Mouse (Mus musculus): ENCODE measurements at regions not wholly inside any gene's neighbourhood (a gene's known extent, or its start where the extent isn't known, plus 50 kb on each side); places are given as distances from the start of the nearest gene placed in this dataset.

DNA sequence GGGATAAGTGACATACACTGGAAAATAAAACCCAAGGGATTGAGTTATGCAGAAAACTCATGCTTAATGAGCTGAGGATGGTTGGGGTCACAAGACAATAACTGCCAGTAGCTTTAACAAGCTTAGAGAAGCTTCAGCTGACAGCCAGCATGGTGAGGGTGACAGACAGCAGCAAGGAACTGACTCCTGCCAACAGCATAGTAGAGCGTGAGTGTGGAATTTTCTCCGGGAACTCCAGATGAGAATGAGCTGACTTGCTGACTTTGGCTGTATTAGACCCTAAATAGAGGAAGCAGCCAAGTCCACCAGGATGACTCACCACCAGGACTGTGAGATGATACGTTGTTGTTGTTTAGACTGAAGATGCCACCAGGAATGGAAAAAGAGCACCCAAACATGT, 788.2 kb downstream of the Adgrl2 start:
- H3K4me1 ChIP-seq (ENCODE audit: control insufficient read depth, insufficient read depth, low read length) = no peaks in the 10 kb centered on the region
- no peaks in the 10 kb centered on the region for H3K9me3 ChIP-seq (replicated peaks; ENCODE audit: control insufficient read depth, low read length)
- H3K27me3 ChIP-seq (ENCODE audit: control insufficient read depth, insufficient read depth, low read length) = no peaks in the 10 kb centered on the region
- H3K4me2 ChIP-seq (ENCODE audit: low read depth, low read length) = no peak overlapping the region
- no peak overlapping the region for H3K27ac ChIP-seq (ENCODE audit: low read length)
- H3K4me3 ChIP-seq (replicated peaks; ENCODE audit: low read length) = no peak overlapping the region
- no peak for ATAC-seq (ENCODE audit: insufficient read depth, low FRiP score)
- no peak overlapping the region for H3K9ac ChIP-seq (ENCODE audit: low read length)
- 69% methylated on average over 3 of the region's 3 CpGs for WGBS
- H3K36me3 ChIP-seq (ENCODE audit: control insufficient read depth, insufficient read depth, low read length) = no peaks in the 10 kb centered on the region

DNA sequence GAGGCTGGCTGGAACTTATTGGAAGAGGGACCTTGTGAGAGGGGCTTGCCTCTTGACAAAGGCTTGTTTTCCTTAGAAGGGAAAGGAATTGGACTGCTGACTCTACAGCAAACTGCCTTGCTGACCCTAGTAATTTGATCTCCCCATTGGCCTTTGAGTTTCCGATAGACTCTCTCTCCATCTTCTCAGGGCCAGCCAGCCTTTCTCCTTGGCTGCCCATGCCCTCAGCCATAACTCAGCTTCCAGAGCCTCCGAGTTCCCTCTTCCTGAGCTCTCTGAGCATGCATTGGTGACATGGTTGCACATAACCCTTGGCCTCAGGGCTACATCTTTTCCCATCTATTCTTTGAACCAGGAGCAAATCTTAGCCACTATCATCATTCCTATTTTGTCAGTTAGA, 803.7 kb downstream of the Adgrl2 start:
- Histone ChIP-seq H3K4me3 (replicated peaks; ENCODE audit: low read length) (no peak overlapping the region), H3K9me3 (replicated peaks; ENCODE audit: control insufficient read depth, low read length) (no peaks in the 10 kb centered on the region), H3K36me3 (ENCODE audit: control insufficient read depth, insufficient read depth, low read length) (no peaks in the 10 kb centered on the region), H3K27me3 (ENCODE audit: control insufficient read depth, insufficient read depth, low read length) (no peaks in the 10 kb centered on the region), H3K4me1 (ENCODE audit: control insufficient read depth, insufficient read depth, low read length) (no peaks in the 10 kb centered on the region), H3K4me2 (ENCODE audit: low read depth, low read length) (no peak overlapping the region), H3K9ac (ENCODE audit: low read length) (no peak overlapping the region), H3K27ac (ENCODE audit: low read length) (no peak overlapping the region)
- ATAC-seq (ENCODE audit: insufficient read depth, low FRiP score) = no peak
- 69% methylated on average over 2 of the region's 2 CpGs for WGBS

DNA sequence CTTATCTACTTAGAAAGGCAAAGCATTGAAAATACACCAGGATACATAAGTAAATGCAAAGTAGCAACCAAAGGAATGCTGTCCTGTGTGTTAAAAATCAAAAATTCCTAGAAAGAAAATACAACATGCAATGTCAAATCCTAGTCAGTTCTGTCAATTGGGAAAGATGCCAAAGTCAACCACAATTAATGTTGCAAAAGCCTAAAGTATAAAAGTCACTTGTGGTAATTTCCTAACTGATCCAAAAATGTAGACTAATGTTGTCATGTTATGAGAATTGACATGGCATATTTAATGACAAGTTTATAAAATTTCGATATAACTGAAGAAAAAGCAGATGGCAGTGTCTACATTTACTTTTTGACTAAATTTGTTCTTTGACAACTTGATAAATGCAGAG, 822.8 kb downstream of the Adgrl2 start:
- H3K36me3 ChIP-seq (ENCODE audit: control insufficient read depth, insufficient read depth, low read length) = no peaks in the 10 kb centered on the region
- H3K4me2 ChIP-seq (ENCODE audit: low read depth, low read length) = no peak overlapping the region
- no peak overlapping the region for H3K9ac ChIP-seq (ENCODE audit: low read length)
- no peak overlapping the region for H3K27ac ChIP-seq (ENCODE audit: low read length)
- ATAC-seq (ENCODE audit: insufficient read depth, low FRiP score) = no peak
- 85% methylated on average over 1 of the region's 1 CpGs for WGBS
- H3K27me3 ChIP-seq (ENCODE audit: control insufficient read depth, insufficient read depth, low read length) = no peaks in the 10 kb centered on the region
- no peaks in the 10 kb centered on the region for H3K4me1 ChIP-seq (ENCODE audit: control insufficient read depth, insufficient read depth, low read length)
- H3K4me3 ChIP-seq (replicated peaks; ENCODE audit: low read length) = no peak overlapping the region
- H3K9me3 ChIP-seq (replicated peaks; ENCODE audit: control insufficient read depth, low read length) = no peaks in the 10 kb centered on the region

DNA sequence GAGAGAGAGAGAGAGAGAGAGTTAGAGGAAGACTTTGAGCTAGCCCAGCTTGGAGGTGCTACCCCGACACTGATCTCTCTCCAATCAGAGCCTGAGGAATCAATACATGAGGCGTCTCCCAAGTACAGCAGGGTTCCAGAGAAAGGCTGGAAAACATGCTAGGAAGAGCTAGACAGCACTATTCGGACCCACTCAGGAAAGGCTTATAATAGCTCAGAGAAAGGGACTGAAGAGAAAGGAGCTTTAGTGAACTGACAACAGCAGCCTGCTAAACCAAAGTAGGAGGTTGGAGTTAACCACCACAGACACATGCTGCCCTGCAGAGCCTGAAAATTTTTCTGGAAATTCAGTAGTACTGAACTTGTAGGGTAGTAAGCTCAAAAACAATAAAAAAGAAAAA, 831.3 kb downstream of the Adgrl2 start:
- no peak for ATAC-seq (ENCODE audit: insufficient read depth, low FRiP score)
- no peaks in the 10 kb centered on the region for H3K4me1 ChIP-seq (ENCODE audit: control insufficient read depth, insufficient read depth, low read length)
- H3K36me3 ChIP-seq (ENCODE audit: control insufficient read depth, insufficient read depth, low read length) = no peaks in the 10 kb centered on the region
- H3K27ac ChIP-seq (ENCODE audit: low read length) = no peak overlapping the region
- no peaks in the 10 kb centered on the region for H3K9me3 ChIP-seq (replicated peaks; ENCODE audit: control insufficient read depth, low read length)
- H3K27me3 ChIP-seq (ENCODE audit: control insufficient read depth, insufficient read depth, low read length) = no peaks in the 10 kb centered on the region
- no peak overlapping the region for H3K4me2 ChIP-seq (ENCODE audit: low read depth, low read length)
- WGBS = 71% methylated on average over 3 of the region's 3 CpGs
- H3K4me3 ChIP-seq (replicated peaks; ENCODE audit: low read length) = no peak overlapping the region
- H3K9ac ChIP-seq (ENCODE audit: low read length) = no peak overlapping the region

DNA sequence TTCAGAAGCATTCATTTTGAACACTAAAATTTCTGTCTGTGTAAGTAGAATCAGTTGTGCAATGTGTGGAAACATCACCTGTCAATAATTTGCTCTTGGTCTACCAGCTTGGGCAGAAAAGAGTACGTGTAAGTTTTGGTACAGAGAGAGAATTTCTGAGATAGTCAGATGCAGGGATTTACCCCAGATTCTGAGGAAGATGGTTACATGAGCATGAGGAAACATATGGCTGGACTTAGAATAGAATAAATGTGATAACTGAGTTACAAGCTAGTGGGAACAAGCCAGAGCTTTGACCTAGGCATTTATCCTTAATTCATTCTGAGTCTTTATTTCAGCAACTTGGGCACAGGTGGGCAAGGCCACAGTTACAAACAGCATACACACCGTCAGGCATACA, 831.8 kb downstream of the Adgrl2 start:
- Histone ChIP-seq H3K4me3 (replicated peaks; ENCODE audit: low read length) (no peak overlapping the region), H3K27me3 (ENCODE audit: control insufficient read depth, insufficient read depth, low read length) (no peaks in the 10 kb centered on the region), H3K36me3 (ENCODE audit: control insufficient read depth, insufficient read depth, low read length) (no peaks in the 10 kb centered on the region), H3K27ac (ENCODE audit: low read length) (no peak overlapping the region), H3K4me2 (ENCODE audit: low read depth, low read length) (no peak overlapping the region), H3K9me3 (replicated peaks; ENCODE audit: control insufficient read depth, low read length) (no peaks in the 10 kb centered on the region), H3K4me1 (ENCODE audit: control insufficient read depth, insufficient read depth, low read length) (no peaks in the 10 kb centered on the region), H3K9ac (ENCODE audit: low read length) (no peak overlapping the region)
- WGBS = 81% methylated on average over 2 of the region's 2 CpGs
- no peak for ATAC-seq (ENCODE audit: insufficient read depth, low FRiP score)

DNA sequence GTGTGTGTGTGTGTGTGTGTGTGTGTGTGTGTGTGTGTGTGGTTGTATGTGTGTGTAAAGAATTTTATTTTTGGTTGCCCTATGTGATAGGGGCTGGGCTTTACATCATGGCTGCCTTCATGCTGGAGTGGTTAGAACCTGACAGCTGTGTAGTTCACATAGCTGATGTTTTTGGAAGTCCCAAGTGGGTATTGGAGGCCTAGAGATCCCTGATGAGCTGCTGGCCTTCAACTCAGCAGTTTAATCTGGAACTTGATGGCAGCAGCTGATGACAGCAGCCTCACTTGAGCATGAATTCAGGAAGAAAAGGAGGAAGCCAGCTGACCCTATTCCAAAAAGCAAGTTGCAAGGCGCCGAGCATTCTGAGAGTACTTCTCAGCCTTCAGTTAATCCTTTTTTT, 846.6 kb downstream of the Adgrl2 start:
- 80% methylated on average over 2 of the region's 2 CpGs for WGBS
- Histone ChIP-seq H3K4me2 (ENCODE audit: low read depth, low read length) (no peak overlapping the region), H3K27ac (ENCODE audit: low read length) (no peak overlapping the region), H3K27me3 (ENCODE audit: control insufficient read depth, insufficient read depth, low read length) (no peaks in the 10 kb centered on the region), H3K4me1 (ENCODE audit: control insufficient read depth, insufficient read depth, low read length) (no peaks in the 10 kb centered on the region), H3K4me3 (replicated peaks; ENCODE audit: low read length) (no peak overlapping the region), H3K36me3 (ENCODE audit: control insufficient read depth, insufficient read depth, low read length) (no peaks in the 10 kb centered on the region), H3K9ac (ENCODE audit: low read length) (no peak overlapping the region), H3K9me3 (replicated peaks; ENCODE audit: control insufficient read depth, low read length) (no peaks in the 10 kb centered on the region)
- ATAC-seq (ENCODE audit: insufficient read depth, low FRiP score) = no peak

DNA sequence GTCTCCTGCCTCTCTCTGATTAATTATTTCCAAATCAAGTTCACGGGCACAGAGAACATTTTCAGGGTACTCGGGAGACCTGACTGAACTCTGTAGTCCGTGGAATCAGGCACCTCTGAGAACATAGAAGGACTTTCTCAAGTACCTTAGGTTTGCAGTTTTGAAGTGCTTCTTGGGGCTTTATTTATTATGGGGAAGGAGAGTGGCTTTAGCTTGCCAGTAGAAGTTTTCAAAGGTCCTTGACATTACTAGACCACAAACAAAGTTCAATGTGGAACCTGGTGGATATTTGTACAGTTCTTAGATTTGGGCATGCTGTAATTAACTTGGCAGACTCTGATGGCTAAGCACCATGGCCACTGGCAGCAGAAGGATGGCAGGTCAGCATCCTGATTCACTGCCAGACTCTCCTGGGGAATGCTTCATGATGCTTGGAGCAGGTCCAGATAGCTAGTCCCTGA, 853.5 kb downstream of the Adgrl2 start:
- Histone ChIP-seq H3K9ac (ENCODE audit: low read length) (no peak overlapping the region), H3K4me1 (ENCODE audit: control insufficient read depth, insufficient read depth, low read length) (no peaks in the 10 kb centered on the region), H3K27me3 (ENCODE audit: control insufficient read depth, insufficient read depth, low read length) (no peaks in the 10 kb centered on the region), H3K4me3 (replicated peaks; ENCODE audit: low read length) (no peak overlapping the region), H3K4me2 (ENCODE audit: low read depth, low read length) (no peak overlapping the region), H3K9me3 (replicated peaks; ENCODE audit: control insufficient read depth, low read length) (no peaks in the 10 kb centered on the region), H3K36me3 (ENCODE audit: control insufficient read depth, insufficient read depth, low read length) (no peaks in the 10 kb centered on the region), H3K27ac (ENCODE audit: low read length) (no peak overlapping the region)
- ATAC-seq (ENCODE audit: insufficient read depth, low FRiP score) = no peak
- WGBS = 71% methylated on average over 3 of the region's 3 CpGs

DNA sequence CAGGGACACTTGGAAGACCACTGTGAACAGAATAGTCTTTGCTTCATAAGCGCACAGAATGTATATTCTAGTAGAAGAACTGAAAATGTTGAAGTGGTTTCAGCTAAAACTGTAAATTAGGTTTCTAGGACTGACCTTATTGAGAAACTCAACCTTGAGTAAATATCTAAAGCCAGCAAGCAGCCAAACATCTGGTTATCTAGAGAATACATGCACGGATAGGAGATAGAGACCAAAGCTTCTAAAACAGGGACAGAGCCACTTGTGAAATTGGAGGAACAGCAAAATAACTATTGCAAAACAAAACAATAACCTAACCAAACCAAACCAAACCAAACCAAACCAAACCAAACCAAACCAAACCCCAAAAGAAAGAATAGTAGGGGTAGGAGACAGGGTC, 855.7 kb downstream of the Adgrl2 start:
- H3K36me3 ChIP-seq (ENCODE audit: control insufficient read depth, insufficient read depth, low read length) = no peaks in the 10 kb centered on the region
- no peak for ATAC-seq (ENCODE audit: insufficient read depth, low FRiP score)
- no peaks in the 10 kb centered on the region for H3K27me3 ChIP-seq (ENCODE audit: control insufficient read depth, insufficient read depth, low read length)
- H3K27ac ChIP-seq (ENCODE audit: low read length) = no peak overlapping the region
- no peaks in the 10 kb centered on the region for H3K9me3 ChIP-seq (replicated peaks; ENCODE audit: control insufficient read depth, low read length)
- H3K9ac ChIP-seq (ENCODE audit: low read length) = no peak overlapping the region
- H3K4me2 ChIP-seq (ENCODE audit: low read depth, low read length) = no peak overlapping the region
- no peak overlapping the region for H3K4me3 ChIP-seq (replicated peaks; ENCODE audit: low read length)
- no peaks in the 10 kb centered on the region for H3K4me1 ChIP-seq (ENCODE audit: control insufficient read depth, insufficient read depth, low read length)
- WGBS = 82% methylated on average over 2 of the region's 2 CpGs

DNA sequence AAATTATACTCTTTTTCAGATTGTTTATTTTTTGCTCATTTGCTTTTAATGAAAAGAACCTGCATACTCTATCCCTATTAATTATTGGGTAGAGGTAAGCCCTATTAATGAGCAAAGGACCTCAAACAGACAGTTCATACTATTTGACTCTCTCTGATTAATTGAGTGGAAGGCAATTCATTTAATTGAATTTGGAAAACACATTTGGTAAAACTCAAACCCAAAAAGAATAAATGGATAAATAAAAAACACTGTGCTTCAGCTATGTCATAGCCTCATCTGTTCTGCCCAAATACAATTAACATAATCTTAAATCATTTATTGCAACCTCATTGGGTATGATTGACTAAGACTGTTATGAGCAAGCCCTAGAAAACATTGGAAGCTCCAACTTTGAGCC, 874.8 kb downstream of the Adgrl2 start:
- Histone ChIP-seq H3K27me3 (ENCODE audit: control insufficient read depth, insufficient read depth, low read length) (no peaks in the 10 kb centered on the region), H3K4me2 (ENCODE audit: low read depth, low read length) (no peak overlapping the region), H3K4me3 (replicated peaks; ENCODE audit: low read length) (no peak overlapping the region), H3K9me3 (replicated peaks; ENCODE audit: control insufficient read depth, low read length) (peaks cover 5% of the 10 kb centered on the region), H3K4me1 (ENCODE audit: control insufficient read depth, insufficient read depth, low read length) (no peaks in the 10 kb centered on the region), H3K36me3 (ENCODE audit: control insufficient read depth, insufficient read depth, low read length) (no peaks in the 10 kb centered on the region), H3K9ac (ENCODE audit: low read length) (no peak overlapping the region), H3K27ac (ENCODE audit: low read length) (no peak overlapping the region)
- ATAC-seq (ENCODE audit: insufficient read depth, low FRiP score) = no peak

DNA sequence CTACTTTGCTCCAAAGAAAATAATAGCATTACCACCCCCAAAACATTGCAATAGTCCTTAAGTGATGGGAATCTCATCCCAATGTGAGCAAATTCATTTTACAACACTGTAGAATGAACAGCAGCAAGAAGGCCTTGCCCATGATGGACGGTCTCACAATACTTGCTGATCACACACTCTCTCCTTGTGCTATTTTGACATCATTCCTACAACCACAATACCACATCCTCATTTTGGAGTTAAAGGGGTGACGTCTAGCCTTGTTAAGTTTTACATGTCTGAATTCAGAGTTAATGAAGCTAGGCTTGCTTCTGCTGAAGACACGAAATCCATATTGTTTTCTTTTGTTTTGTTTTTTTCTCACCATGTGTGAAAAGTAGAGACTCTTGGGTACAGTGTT, 878.2 kb downstream of the Adgrl2 start:
- H3K36me3 ChIP-seq (ENCODE audit: control insufficient read depth, insufficient read depth, low read length) = no peaks in the 10 kb centered on the region
- H3K27ac ChIP-seq (ENCODE audit: low read length) = no peak overlapping the region
- H3K4me2 ChIP-seq (ENCODE audit: low read depth, low read length) = no peak overlapping the region
- H3K9me3 ChIP-seq (replicated peaks; ENCODE audit: control insufficient read depth, low read length) = peaks cover 5% of the 10 kb centered on the region
- no peak for ATAC-seq (ENCODE audit: insufficient read depth, low FRiP score)
- WGBS = 87% methylated on average over 3 of the region's 3 CpGs
- no peak overlapping the region for H3K9ac ChIP-seq (ENCODE audit: low read length)
- H3K27me3 ChIP-seq (ENCODE audit: control insufficient read depth, insufficient read depth, low read length) = no peaks in the 10 kb centered on the region
- no peak overlapping the region for H3K4me3 ChIP-seq (replicated peaks; ENCODE audit: low read length)
- H3K4me1 ChIP-seq (ENCODE audit: control insufficient read depth, insufficient read depth, low read length) = no peaks in the 10 kb centered on the region
